Mouse (Mus musculus): ENCODE measurements around the gene Gm10228.
"Not testable (repeated sequence)": the region's sequence is repeated elsewhere in the genome, so short reads cannot be mapped to it uniquely, and the experiment has no call there.

The Gm10228 gene

DNA sequence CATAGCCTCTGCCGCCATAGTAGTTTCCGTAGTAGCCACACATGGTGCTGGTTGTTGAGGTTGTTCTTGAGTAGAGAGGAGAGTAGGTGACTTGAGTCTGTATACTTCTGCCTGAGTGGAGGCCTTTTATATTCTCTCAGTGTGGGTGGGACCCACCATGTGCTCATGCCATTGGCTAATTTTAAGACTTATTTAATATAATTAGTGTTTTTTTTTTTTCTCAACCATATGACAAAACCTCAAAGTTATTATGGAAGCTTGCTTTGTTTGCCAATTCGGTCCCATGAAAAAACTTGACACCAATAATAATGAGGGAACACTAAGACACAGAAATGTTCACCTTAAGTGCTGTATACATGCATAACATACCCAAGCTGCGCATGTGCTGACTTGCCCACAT, at the start of gene Gm10228:
Gene Gm10228 (minus strand): TSS at position 101 of the 400 bp plus-strand sequence.
- not testable (repeated sequence) for DNase-seq

DNA sequence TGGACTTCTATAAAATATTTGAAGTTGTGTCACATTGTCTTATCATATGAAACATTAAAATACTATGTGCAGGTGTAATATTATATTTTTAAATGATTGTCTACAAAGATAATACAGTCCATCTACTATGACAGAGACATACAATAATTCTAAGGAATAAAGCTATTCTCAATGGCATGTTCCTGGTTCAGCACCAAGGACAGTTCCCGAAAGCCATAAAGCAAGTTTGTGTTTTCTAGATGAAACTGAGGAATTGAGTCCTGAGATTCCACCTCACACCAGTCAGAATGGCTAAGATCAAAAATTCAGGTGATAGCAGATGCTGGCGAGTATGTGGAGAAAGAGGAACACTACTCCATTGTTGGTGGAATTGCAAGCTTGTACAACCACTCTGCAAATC, 29.8 kb upstream of the Gm10228 start:
- not testable (repeated sequence) for DNase-seq

DNA sequence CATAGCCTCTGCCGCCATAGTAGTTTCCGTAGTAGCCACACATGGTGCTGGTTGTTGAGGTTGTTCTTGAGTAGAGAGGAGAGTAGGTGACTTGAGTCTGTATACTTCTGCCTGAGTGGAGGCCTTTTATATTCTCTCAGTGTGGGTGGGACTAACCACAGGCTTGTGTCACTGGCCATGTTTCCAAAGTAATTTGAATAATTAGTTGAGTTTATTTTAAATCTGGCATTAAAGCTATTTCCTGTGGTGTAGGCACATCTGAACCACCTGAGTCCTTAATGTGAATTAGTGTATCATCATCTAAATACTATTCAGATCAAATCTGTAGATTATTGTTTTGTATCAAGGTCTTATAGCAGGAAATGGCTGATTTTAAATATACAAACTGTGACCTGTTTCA, 22.6 kb upstream of the Gm10228 start, which contains the start of gene 1110025L11Rik:
Gene 1110025L11Rik (minus strand): TSS at position 101 of the 400 bp plus-strand sequence.
- not testable (repeated sequence) for DNase-seq

DNA sequence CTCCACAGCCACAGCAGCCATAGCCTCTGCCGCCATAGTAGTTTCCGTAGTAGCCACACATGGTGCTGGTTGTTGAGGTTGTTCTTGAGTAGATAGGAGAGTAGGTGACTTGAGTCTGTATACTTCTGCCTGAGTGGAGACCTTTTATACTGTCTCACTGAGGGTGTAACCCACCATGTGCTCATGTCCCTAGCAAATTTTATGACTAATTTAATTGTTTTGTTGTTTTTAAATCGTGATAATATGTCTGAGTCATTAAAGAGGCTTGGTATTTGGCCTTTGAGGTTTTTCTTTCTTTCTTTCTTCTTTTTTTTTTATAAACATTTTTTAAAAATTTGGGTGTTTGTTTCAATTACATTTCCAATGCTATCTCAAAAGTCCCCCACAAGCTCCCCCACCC, 6.5 kb upstream of the Gm10228 start, which contains the start of gene Krtap6-5:
Gene Krtap6-5 (minus strand): TSS at position 101 of the 400 bp plus-strand sequence.
- no peak for DNase-seq

DNA sequence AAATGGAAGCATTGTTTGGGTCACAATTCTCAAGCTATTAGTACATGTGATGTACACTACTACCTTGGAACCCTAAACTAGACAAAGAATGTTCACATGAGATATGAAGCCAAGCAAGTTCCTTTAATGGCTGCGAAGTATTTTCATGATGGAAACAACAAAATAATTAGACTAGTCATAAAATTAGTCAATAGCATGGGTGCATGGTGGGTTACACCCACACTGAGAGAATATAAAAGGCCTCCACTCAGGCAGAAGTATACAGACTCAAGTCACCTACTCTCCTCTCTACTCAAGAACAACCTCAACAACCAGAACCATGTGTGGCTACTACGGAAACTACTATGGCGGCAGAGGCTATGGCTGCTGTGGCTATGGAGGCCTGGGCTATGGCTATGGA, 9.9 kb downstream of the Gm10228 start, which contains the start of gene Krtap6-1:
Gene Krtap6-1 (plus strand): TSS at position 301 of the 400 bp plus-strand sequence.
- not testable (repeated sequence) for DNase-seq

DNA sequence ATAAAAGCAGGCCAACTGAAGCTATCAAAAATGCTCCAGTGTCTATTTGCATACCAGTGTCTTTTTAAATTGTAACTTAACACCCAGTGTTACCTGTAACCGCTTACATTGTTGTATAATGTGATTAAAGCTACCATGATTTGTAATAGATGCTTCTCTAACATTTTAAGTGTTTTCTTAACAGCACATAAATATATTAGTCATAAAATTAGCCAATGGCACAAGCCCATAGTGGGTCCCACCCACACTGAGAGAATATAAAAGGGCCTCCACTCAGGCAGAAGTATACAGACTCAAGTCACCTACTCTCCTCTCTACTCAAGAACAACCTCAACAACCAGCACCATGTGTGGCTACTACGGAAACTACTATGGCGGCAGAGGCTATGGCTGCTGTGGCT, 26.3 kb downstream of the Gm10228 start, which contains the start of gene Gm10229:
Gene Gm10229 (plus strand): TSS at position 301 of the 400 bp plus-strand sequence.
- not testable (repeated sequence) for DNase-seq

DNA sequence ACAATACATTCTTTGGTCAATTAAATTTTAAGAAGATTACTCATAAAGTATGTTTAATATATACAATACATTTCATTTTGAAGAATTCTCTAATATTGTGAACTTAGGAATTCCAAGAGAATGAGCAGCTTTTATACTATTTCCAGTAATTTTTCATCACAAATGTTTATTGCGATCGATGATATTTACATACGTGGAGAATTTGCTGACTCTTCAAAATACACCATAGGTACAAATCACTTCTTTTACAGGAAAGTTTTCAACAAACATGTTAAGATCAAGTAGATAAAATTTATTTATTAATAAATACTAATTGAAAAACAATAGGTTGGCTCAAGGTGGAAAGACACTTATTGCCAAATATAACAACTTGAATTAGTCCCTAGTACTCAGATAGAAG, 27.3 kb downstream of the Gm10228 start:
- DNase-seq = no peak

DNA sequence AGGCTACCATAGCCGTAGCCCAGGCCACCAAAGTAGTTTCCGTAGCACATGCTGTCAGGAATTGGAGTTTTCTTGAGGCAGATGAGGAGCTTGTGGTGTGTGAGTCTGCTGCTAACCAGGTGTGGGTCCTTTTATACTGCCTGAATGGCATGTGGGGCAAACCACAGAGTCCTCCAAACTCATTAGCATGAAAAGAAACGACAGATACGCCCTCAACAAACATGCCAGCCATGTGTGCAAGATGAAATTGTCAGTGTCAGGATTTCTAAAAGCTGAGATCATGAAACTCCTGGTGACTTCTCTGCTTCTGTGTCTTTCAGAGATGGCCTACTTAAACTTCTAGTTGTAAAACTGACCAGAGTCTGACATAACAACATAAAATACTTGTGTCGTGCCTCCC, 30.6 kb downstream of the Gm10228 start, which contains the start of gene Krtap22-2:
Gene Krtap22-2 (minus strand): TSS at position 101 of the 400 bp plus-strand sequence.
- DNase-seq = no peak
